Mouse (Mus musculus) liver, postnatal 0 days (tissue): ENCODE measurements around the gene Lrrc8c. TPM values are rescaled to one million over a fixed set of nuclear protein-coding genes. Genes with fewer than 3 reads are reported as not detected.

Source experiments
- ATAC-seq: fragments of 200-750 bp; cut with Nextera tagmentation; 2 replicates; pipeline ENCODE4 v1.8.0; 2017; ENCODE audit warnings: mild to moderate bottlenecking, moderate library complexity
- DNase-seq: peaks from one replicate; pipeline ENCODE4 v3.0.0-alpha.2; 2016
- H3K27ac ChIP-seq: fragments of 300-500 bp; sonication (generic); 2 replicates; pipeline ENCODE4 v1.5.1; 2014; ENCODE audit warnings: antibody characterized with exemption, moderate library complexity, mild to moderate bottlenecking, low read depth
- H3K27me3 ChIP-seq: fragments of 300-500 bp; sonication (generic); 2 replicates; pipeline ENCODE4 v1.6.1; 2014; ENCODE audit warnings: low read length, control low read depth, mixed read lengths; ENCODE audit not compliant: insufficient read depth
- H3K36me3 ChIP-seq: fragments of 300-500 bp; sonication (generic); replicated peaks from 2 replicates; pipeline ENCODE4 v1.6.1; 2014; ENCODE audit warnings: mild to moderate bottlenecking, control low read depth, low read length, moderate library complexity, mixed read lengths; ENCODE audit not compliant: insufficient read depth
- H3K4me1 ChIP-seq: fragments of 300-500 bp; sonication (generic); 2 replicates; pipeline ENCODE4 v1.6.1; 2014; ENCODE audit warnings: antibody characterized with exemption, mild to moderate bottlenecking, control low read depth; ENCODE audit not compliant: insufficient read depth
- H3K4me2 ChIP-seq: fragments of 300-500 bp; sonication (generic); 2 replicates; pipeline ENCODE4 v1.6.1; 2014; ENCODE audit warnings: low read depth, mild to moderate bottlenecking, low read length, moderate library complexity, mixed read lengths
- H3K4me3 ChIP-seq: fragments of 300-500 bp; sonication (generic); 2 replicates; pipeline ENCODE4 v1.5.1; 2014; ENCODE audit warnings: low read depth, low read length
- H3K9ac ChIP-seq: fragments of 300-500 bp; sonication (generic); replicated peaks from 2 replicates; pipeline ENCODE4 v1.6.1; 2014; ENCODE audit warnings: mild to moderate bottlenecking, moderate library complexity
- H3K9me3 ChIP-seq: fragments of 300-500 bp; sonication (generic); 2 replicates; pipeline ENCODE4 v1.6.1; 2016; ENCODE audit warnings: mild to moderate bottlenecking, control low read depth, low read length, mixed read lengths
- CTCF ChIP-seq: sonication (generic); IDR thresholded peaks from 2 replicates; pipeline ENCODE4 v1.5.1; 2016; ENCODE audit warnings: antibody characterized with exemption, low read depth
- EP300 ChIP-seq: IDR thresholded peaks from 2 replicates; pipeline ENCODE4 v1.6.1; 2016; ENCODE audit warnings: antibody characterized with exemption, low read depth, mild to moderate bottlenecking
- WGBS: fragments of 180-500 bp; shearing (Covaris S2); extraction: QIAGEN DNeasy Blood & Tissue Kit; methylation state at CpG from one replicate; pipeline ENCODE4 v1.1.7; 2014; ENCODE audit not compliant: insufficient replicate concordance; 5-methylcytosine and 5-hydroxymethylcytosine counted together
- polyA plus RNA-seq: library from polyadenylated mRNA; unstranded; fragments of >200 nt; fragmentation: Nextera tagmentation; extraction: Ambion mirVana; gene quantifications from 2 replicates; pipeline ENCODE4 v1.2.1, GENCODE M21; 2015

Gene Lrrc8c
- polyA plus RNA-seq: 8.3 and 9.8 TPM in 2 replicates

GRCm38 (mm10) chr5:105519096-105519975 is at the start of gene Lrrc8c:
Gene Lrrc8c (plus strand): TSS chr5:105519388.
- TF ChIP-seq EP300 (no peak), CTCF (peak; percentile 36)
- Histone ChIP-seq H3K27ac (peak within 1 kb of the TSS; percentile 74), H3K4me1 (peaks cover 19% of the 10 kb centered on the region), H3K4me2 (peak within 1 kb of the TSS; percentile 98), H3K27me3 (no peaks in the 10 kb centered on the region), H3K9ac (peak within 1 kb of the TSS; percentile 72), H3K9me3 (no peaks in the 10 kb centered on the region), H3K4me3 (peak within 1 kb of the TSS; percentile 71), H3K36me3 (0 out of 2 replicates have a peak, but pooled peaks cover under 1% of the 10 kb centered on the region)
- WGBS: 1% methylated on average over 46 of the region's 93 CpGs
- DNase-seq: peak; percentile 89
- peak; percentile 94 for ATAC-seq

DNA sequence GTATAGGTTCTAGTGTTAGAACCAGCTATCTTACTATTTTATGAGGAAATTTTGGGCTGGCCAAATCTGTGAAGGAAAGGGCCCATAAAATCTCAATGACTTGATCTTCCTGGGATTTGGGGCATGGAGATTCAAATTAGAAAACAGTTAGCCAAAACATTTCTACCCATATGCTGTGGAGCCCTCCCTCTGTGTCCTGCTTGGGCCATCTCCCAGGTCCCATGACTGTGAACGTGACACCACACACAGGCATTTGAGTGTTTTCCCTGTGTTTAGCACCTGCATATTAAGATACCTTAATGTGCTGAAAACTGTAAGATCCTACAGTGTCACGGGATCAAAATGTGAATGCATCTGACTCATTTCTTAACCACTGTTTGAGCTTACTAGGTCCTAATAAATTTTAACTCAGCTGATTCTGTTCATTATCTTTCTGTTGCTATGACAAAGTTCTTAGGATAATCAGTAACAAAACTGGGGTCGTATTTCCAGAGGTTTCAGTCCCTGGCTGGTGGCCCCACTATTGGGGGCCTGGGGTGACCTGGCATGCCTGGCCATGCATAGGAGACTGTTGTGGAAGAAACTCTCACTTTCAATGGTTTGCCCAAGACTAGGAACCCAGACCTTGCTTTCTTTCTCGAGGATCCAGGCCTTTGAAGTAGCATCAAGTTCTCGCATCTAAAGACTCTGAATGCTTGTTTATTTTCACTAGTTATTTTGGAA is 46.0 kb upstream of the Lrrc8c start:
- no peak overlapping the region for H3K4me3 ChIP-seq
- no peak overlapping the region for H3K4me2 ChIP-seq
- ATAC-seq: no peak

GRCm38 (mm10) chr5:105477527-105477926 is 41.7 kb upstream of the Lrrc8c start:
- no peak for DNase-seq
- H3K36me3 ChIP-seq: peaks cover 2% of the 10 kb centered on the region; the same call in 1 of the 2 replicates
- TF ChIP-seq EP300 (no peak), CTCF (no peak)
- WGBS: 81% methylated on average over 9 of the region's 9 CpGs
- no peak overlapping the region for H3K9ac ChIP-seq
- no peaks in the 10 kb centered on the region for H3K9me3 ChIP-seq
- no peaks in the 10 kb centered on the region for H3K27me3 ChIP-seq
- H3K27ac ChIP-seq: no peak overlapping the region
- H3K4me1 ChIP-seq: no peaks in the 10 kb centered on the region
- no peak overlapping the region for H3K4me3 ChIP-seq
- no peak overlapping the region for H3K4me2 ChIP-seq
- no peak for ATAC-seq

More for the DNA sequence above, 46.0 kb upstream of the Lrrc8c start:
- Histone ChIP-seq H3K27ac (no peak overlapping the region), H3K27me3 (no peaks in the 10 kb centered on the region), H3K36me3 (no peaks in the 10 kb centered on the region), H3K9ac (no peak overlapping the region), H3K9me3 (no peaks in the 10 kb centered on the region), H3K4me1 (no peaks in the 10 kb centered on the region)
- WGBS: 78% methylated on average over 5 of the region's 5 CpGs
- no peak for DNase-seq
- TF ChIP-seq CTCF: no peak
- TF ChIP-seq EP300: no peak

- no peaks in the 10 kb centered on the region for H3K9me3 ChIP-seq
- no peaks in the 10 kb centered on the region for H3K27me3 ChIP-seq
- H3K36me3 ChIP-seq: peaks cover 2% of the 10 kb centered on the region; the same call in 1 of the 2 replicates
- no peak overlapping the region for H3K4me2 ChIP-seq
- no peak overlapping the region for H3K4me3 ChIP-seq
- ATAC-seq: no peak
- TF ChIP-seq CTCF (no peak), EP300 (no peak)
- no peak for DNase-seq
- no peak overlapping the region for H3K27ac ChIP-seq
- H3K9ac ChIP-seq: no peak overlapping the region
- no peaks in the 10 kb centered on the region for H3K4me1 ChIP-seq
- WGBS: 87% methylated on average over 13 of the region's 13 CpGs
Measured at GRCm38 (mm10) chr5:105479673-105480072, 39.5 kb upstream of the Lrrc8c start.

DNA sequence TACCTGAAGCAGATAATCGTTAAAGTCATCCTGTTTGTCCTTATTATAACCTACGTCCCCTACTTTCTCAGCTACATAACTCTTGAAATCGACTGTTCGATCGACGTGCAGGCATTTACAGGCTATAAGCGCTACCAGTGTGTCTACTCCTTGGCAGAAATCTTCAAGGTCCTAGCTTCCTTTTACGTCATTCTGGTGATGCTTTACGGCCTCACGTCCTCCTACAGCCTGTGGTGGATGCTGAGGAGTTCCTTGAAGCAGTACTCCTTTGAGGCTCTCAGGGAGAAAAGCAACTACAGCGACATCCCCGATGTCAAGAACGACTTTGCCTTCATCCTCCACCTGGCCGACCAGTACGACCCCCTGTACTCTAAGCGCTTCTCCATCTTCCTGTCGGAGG is 38.6 kb upstream of the Lrrc8c start:
- no peak for DNase-seq
- H3K4me3 ChIP-seq: no peak overlapping the region
- H3K9ac ChIP-seq: no peak overlapping the region
- peaks cover 2% of the 10 kb centered on the region; the same call in 1 of the 2 replicates for H3K36me3 ChIP-seq
- no peaks in the 10 kb centered on the region for H3K27me3 ChIP-seq
- H3K9me3 ChIP-seq: no peaks in the 10 kb centered on the region
- no peak for ATAC-seq
- WGBS: 92% methylated on average over 17 of the region's 17 CpGs
- TF ChIP-seq CTCF (no peak), EP300 (no peak)
- no peak overlapping the region for H3K4me2 ChIP-seq
- H3K27ac ChIP-seq: no peak overlapping the region
- H3K4me1 ChIP-seq: no peaks in the 10 kb centered on the region

GRCm38 (mm10) chr5:105483632-105484031 is 35.6 kb upstream of the Lrrc8c start:
- Histone ChIP-seq H3K9ac (no peak overlapping the region), H3K9me3 (no peaks in the 10 kb centered on the region), H3K27me3 (no peaks in the 10 kb centered on the region), H3K4me2 (no peak overlapping the region), H3K4me3 (no peak overlapping the region), H3K27ac (no peak overlapping the region), H3K36me3 (peaks cover 2% of the 10 kb centered on the region; the same call in 1 of the 2 replicates), H3K4me1 (no peaks in the 10 kb centered on the region)
- no peak for ATAC-seq
- no peak for TF ChIP-seq CTCF
- WGBS: 84% methylated on average over 2 of the region's 2 CpGs
- no peak for DNase-seq
